Mouse (Mus musculus): ENCODE measurements at regions not wholly inside any gene's neighbourhood (a gene's known extent, or its start where the extent isn't known, plus 50 kb on each side); places are given as distances from the start of the nearest gene placed in this dataset.
A peak's percentile ranks its signal among the peaks of the same experiment; 100 is the strongest.

DNA sequence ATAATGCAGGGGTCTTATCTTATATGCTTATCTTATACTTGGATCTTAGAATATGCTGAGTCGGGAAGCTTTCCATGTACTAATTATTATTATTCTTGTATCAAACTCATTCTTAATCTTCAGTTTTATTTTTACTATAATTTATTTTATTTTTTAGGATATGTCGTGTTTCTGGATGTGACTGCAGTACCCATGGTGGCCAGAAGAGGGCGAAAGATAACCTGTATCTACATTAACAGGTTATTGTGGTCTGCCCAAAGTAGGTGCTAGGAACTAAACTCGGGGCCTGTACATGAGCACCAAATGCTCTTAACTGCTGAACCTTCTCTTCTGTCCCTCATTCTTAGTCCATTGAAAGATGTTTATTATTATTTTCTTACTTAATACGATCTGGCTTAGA is 72.0 kb upstream of the Samt3 start:
- Histone ChIP-seq H3K27me3 (ENCODE audit: insufficient read depth, low read length) (no peaks in the 10 kb centered on the region), H3K9ac (replicated peaks; ENCODE audit: low read length) (no peak overlapping the region), H3K27ac (no peak overlapping the region), H3K36me3 (ENCODE audit: insufficient read depth, low read length) (no peaks in the 10 kb centered on the region), H3K4me1 (ENCODE audit: insufficient read depth, low read length) (no peaks in the 10 kb centered on the region), H3K9me3 (ENCODE audit: low read length) (no peaks in the 10 kb centered on the region), H3K4me2 (ENCODE audit: low read depth, low read length) (no peak overlapping the region), H3K4me3 (ENCODE audit: low read length) (no peak overlapping the region)
- no peak for DNase-seq (ENCODE audit: low spot score)
- 76% methylated on average over 5 of the region's 5 CpGs for WGBS
- no peak for ATAC-seq
- 0 out of 2 replicates have a peak, but pooled peaks have one; percentile 24 for TF ChIP-seq CTCF (IDR thresholded peaks at IDR 0.05; ENCODE audit: low read depth)

DNA sequence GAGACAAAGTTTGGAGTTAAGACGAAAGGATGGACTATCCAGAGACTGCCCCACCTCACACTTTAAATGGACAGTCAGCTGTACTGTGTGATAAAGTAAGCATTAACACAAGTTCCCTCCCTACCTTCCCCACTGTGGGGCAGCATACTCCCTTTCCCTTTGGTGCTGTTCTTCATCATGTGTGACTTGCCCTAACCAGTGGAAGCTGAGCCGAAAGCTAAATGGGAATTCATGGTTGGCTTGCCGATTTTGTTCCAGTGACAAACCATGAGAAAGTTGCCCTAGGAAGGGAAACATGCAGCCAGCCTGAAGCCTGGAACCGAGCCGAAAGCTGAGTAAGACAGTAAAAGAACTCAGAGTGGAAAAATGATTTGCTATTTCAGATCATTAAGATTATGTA is 62.9 kb upstream of the Samt3 start:
- no peak overlapping the region for H3K4me3 ChIP-seq (ENCODE audit: low read length)
- H3K4me1 ChIP-seq (ENCODE audit: insufficient read depth, low read length): no peaks in the 10 kb centered on the region
- no peak for TF ChIP-seq CTCF (IDR thresholded peaks at IDR 0.05; ENCODE audit: low read depth)
- ATAC-seq (no peak), DNase-seq (ENCODE audit: low spot score) (no peak)
- H3K9me3 ChIP-seq (ENCODE audit: low read length): no peaks in the 10 kb centered on the region
- H3K4me2 ChIP-seq (ENCODE audit: low read depth, low read length): no peak overlapping the region
- H3K36me3 ChIP-seq (ENCODE audit: insufficient read depth, low read length): no peaks in the 10 kb centered on the region
- H3K9ac ChIP-seq (replicated peaks; ENCODE audit: low read length): no peak overlapping the region
- no peaks in the 10 kb centered on the region for H3K27me3 ChIP-seq (ENCODE audit: insufficient read depth, low read length)
- no peak overlapping the region for H3K27ac ChIP-seq
- WGBS: 74% methylated on average over 5 of the region's 5 CpGs
